Mouse (Mus musculus) brain, embryonic 14.5 days (tissue): Measurements from ENCODE around the gene Wwox.

Experiments
- CTCF ChIP-seq: fragments of 200-500 bp; IDR thresholded peaks from 2 replicates; pipeline ENCODE4 v1.5.1; 2012; ENCODE audit warnings: inconsistent platforms, mild to moderate bottlenecking, moderate library complexity, borderline replicate concordance; ENCODE audit not compliant: insufficient read depth, insufficient read length; ENCODE audit errors: extremely low read depth
- POLR2A ChIP-seq: fragments of 200-500 bp; IDR thresholded peaks from 2 replicates; pipeline ENCODE4 v1.6.1; 2012; ENCODE audit warnings: mild to moderate bottlenecking, inconsistent platforms, borderline replicate concordance; ENCODE audit not compliant: poor library complexity, insufficient read depth, insufficient read length, severe bottlenecking; ENCODE audit errors: extremely low read depth

- TF ChIP-seq CTCF (no peak), POLR2A (no peak)
Measured at GRCm38 (mm10) chr8:114882936-114883606, 443.6 kb downstream of the Wwox start.
